Mouse (Mus musculus): Measurements from ENCODE around the gene Olfr354. TPM values are rescaled to one million over a fixed set of nuclear protein-coding genes. Genes with fewer than 3 reads are reported as not detected.

Gene Olfr354
- polyA plus RNA-seq (2011; ENCODE audit: insufficient read depth, insufficient read length, low replicate concordance, missing spikeins), result not detected in 2 replicates

DNA sequence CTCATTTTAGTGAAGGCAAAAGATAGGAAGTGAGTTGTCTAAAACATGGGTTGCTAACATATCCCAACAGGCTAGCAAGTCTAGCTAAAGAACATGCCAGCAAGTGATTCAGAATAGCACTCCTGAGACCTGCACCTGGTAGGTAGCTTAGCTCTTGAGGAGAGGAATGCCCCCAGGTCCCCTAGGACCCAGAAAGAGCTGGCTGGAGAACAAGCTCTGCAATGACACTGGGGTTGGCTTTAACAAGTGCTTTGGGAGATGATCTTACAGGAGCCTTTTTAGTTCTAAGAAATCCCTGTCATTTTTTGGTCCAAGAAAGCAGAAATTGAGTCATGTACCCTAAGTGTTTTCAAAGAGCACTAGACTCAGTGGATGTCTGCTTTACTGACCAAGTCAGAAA, at the start of gene Olfr354:
TSS of gene Olfr354 (plus strand) at position 301 of the 400 bp plus-strand sequence.
- Histone ChIP-seq H3K4me3 (replicated peaks; ENCODE audit: control insufficient read depth, low read depth, low read length) (no peak within 1 kb of the TSS), H3K27ac (ENCODE audit: control insufficient read depth, insufficient read depth, low read depth, low read length, poor library complexity) (no peak within 1 kb of the TSS), H3K4me1 (ENCODE audit: control insufficient read depth, insufficient read depth, low read length) (no peaks in the 10 kb centered on the region)
- TF ChIP-seq CTCF (IDR thresholded peaks at IDR 0.05; ENCODE audit: control insufficient read depth, insufficient read depth, low read length) (no peak), POLR2A (IDR thresholded peaks at IDR 0.05; ENCODE audit: borderline replicate concordance, control insufficient read depth, low read depth, low read length) (no peak)

DNA sequence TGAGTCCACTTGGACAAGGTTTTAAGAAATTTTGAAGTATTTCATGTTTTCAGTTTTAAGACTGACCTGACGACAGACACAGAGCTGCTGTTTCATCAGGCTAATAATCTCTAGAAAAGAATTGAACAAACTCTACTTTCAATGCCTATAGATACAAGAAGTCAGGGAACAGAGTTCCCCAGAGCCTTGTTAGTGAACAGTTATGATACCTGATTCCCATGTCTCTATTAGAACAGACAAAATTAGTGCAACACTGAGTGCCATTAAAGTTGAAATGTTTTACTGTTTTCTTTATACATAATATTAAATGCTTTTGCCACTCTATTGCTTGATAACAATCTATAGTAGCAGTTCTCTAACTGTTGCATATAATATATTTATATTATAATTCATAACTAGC, 42.9 kb upstream of the Olfr354 start, which contains the start of gene Olfr351:
TSS of gene Olfr351 (minus strand) at position 101 of the 400 bp plus-strand sequence.
- no peak within 1 kb of the TSS for H3K27ac ChIP-seq (ENCODE audit: control insufficient read depth, insufficient read depth, low read depth, low read length, poor library complexity)
- no peak for TF ChIP-seq CTCF (IDR thresholded peaks at IDR 0.05; ENCODE audit: control insufficient read depth, insufficient read depth, low read length)
- TF ChIP-seq POLR2A (IDR thresholded peaks at IDR 0.05; ENCODE audit: borderline replicate concordance, control insufficient read depth, low read depth, low read length), result no peak
- no peaks in the 10 kb centered on the region for H3K4me1 ChIP-seq (ENCODE audit: control insufficient read depth, insufficient read depth, low read length)
- H3K4me3 ChIP-seq (replicated peaks; ENCODE audit: control insufficient read depth, low read depth, low read length), result no peak within 1 kb of the TSS
- 80% methylated on average over 1 of the region's 1 CpGs for WGBS

DNA sequence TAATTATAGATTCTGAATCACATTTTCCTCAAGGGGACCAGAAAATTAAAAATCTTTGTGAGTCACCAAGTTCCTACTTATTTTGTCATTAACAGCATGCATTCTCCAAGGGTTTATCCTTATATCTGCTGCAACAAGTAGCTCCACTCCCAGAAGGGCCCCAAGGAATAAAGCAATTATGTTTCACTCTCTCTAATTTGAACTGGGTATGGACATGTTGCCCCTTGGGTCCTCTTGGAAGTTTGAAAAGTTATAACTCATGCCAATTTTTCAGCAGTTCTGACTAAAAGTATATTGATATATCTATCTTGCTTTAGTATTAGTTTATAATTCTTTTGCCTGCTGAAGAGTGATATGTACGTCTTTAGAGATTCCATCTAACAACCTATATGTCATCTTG, 37.3 kb upstream of the Olfr354 start, which contains the start of gene Olfr352:
TSS of gene Olfr352 (plus strand) at position 301 of the 400 bp plus-strand sequence.
- no peak for TF ChIP-seq POLR2A (IDR thresholded peaks at IDR 0.05; ENCODE audit: borderline replicate concordance, control insufficient read depth, low read depth, low read length)
- no peak for TF ChIP-seq CTCF (IDR thresholded peaks at IDR 0.05; ENCODE audit: control insufficient read depth, insufficient read depth, low read length)
- Histone ChIP-seq H3K27ac (ENCODE audit: control insufficient read depth, insufficient read depth, low read depth, low read length, poor library complexity) (no peak within 1 kb of the TSS), H3K4me1 (ENCODE audit: control insufficient read depth, insufficient read depth, low read length) (no peaks in the 10 kb centered on the region), H3K4me3 (replicated peaks; ENCODE audit: control insufficient read depth, low read depth, low read length) (no peak within 1 kb of the TSS)
- WGBS, result 67% methylated on average over 1 of the region's 1 CpGs

DNA sequence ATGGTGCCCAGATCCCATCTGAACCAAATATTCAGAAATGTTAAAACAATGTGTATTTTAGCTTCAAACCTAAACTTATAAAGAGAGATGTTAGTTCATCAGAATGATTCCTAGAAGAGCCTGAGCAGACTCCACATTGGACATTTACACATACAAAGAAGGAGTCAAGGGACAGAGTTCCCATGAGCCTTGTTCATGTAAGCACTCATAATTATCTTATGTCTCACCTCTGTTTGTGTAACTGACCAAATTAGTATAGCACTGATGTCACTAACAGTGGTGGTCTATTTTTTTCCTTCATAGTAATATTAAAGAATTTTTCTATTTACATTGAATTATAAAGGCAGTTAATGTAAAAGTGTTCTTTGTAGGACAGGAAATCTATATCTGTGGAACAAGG, 12.6 kb upstream of the Olfr354 start, which contains the start of gene Olfr353:
TSS of gene Olfr353 (minus strand) at position 101 of the 400 bp plus-strand sequence.
- no peak for TF ChIP-seq CTCF (IDR thresholded peaks at IDR 0.05; ENCODE audit: control insufficient read depth, insufficient read depth, low read length)
- TF ChIP-seq POLR2A (IDR thresholded peaks at IDR 0.05; ENCODE audit: borderline replicate concordance, control insufficient read depth, low read depth, low read length), result no peak
- Histone ChIP-seq H3K4me1 (ENCODE audit: control insufficient read depth, insufficient read depth, low read length) (no peaks in the 10 kb centered on the region), H3K4me3 (replicated peaks; ENCODE audit: control insufficient read depth, low read depth, low read length) (no peak within 1 kb of the TSS), H3K27ac (ENCODE audit: control insufficient read depth, insufficient read depth, low read depth, low read length, poor library complexity) (no peak within 1 kb of the TSS)

DNA sequence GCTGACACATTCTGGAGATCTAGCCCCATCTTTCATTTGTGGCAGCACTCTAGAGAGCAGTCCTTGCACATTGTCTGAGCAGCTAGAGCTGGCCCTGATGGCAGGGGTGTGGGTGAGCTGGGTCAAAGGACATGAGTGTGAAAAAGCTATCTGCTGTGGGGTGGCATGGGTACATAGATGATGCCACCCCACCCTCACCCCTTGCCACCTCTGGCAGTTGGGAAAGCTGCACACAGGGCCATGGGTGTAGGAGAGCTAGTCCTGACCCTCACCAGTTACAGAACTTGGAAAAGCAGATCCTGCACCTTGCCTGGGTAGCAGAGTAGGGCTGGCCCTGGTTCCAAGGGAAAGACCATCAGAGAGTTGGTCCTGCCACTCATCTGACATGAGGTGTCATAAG, 8.4 kb upstream of the Olfr354 start:
- TF ChIP-seq POLR2A (IDR thresholded peaks at IDR 0.05; ENCODE audit: borderline replicate concordance, control insufficient read depth, low read depth, low read length), result no peak
- no peak for TF ChIP-seq CTCF (IDR thresholded peaks at IDR 0.05; ENCODE audit: control insufficient read depth, insufficient read depth, low read length)
- H3K4me3 ChIP-seq (replicated peaks; ENCODE audit: control insufficient read depth, low read depth, low read length), result no peak overlapping the region

DNA sequence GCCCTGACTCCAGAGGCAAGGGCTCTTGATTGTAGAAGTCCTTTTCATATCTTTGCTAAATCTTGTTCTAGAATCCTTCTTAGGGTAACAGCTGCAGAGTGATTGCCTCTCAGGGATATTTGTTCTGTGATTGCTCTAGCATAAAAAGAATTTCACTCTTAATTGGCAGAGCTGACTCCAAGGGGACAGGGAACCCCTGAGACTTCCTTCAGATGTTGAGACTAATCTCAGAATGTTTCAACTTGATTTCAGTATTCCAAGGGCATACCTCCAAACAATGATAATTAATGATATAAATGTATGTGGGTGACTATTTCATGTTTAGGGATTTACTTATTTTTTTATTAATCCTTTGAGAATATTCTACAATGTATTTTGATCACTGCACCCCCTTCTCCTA, 23.3 kb downstream of the Olfr354 start, which contains the start of gene Olfr355:
TSS of gene Olfr355 (minus strand) at position 101 of the 400 bp plus-strand sequence.
- Histone ChIP-seq H3K4me3 (replicated peaks; ENCODE audit: control insufficient read depth, low read depth, low read length) (no peak within 1 kb of the TSS), H3K4me1 (ENCODE audit: control insufficient read depth, insufficient read depth, low read length) (no peaks in the 10 kb centered on the region), H3K27ac (ENCODE audit: control insufficient read depth, insufficient read depth, low read depth, low read length, poor library complexity) (no peak within 1 kb of the TSS)
- TF ChIP-seq CTCF (IDR thresholded peaks at IDR 0.05; ENCODE audit: control insufficient read depth, insufficient read depth, low read length), result no peak
- no peak for TF ChIP-seq POLR2A (IDR thresholded peaks at IDR 0.05; ENCODE audit: borderline replicate concordance, control insufficient read depth, low read depth, low read length)

More for the DNA sequence above, 8.4 kb upstream of the Olfr354 start:
- Histone ChIP-seq H3K27ac (ENCODE audit: control insufficient read depth, insufficient read depth, low read depth, low read length, poor library complexity) (no peak overlapping the region), H3K4me1 (ENCODE audit: control insufficient read depth, insufficient read depth, low read length) (no peaks in the 10 kb centered on the region)

DNA sequence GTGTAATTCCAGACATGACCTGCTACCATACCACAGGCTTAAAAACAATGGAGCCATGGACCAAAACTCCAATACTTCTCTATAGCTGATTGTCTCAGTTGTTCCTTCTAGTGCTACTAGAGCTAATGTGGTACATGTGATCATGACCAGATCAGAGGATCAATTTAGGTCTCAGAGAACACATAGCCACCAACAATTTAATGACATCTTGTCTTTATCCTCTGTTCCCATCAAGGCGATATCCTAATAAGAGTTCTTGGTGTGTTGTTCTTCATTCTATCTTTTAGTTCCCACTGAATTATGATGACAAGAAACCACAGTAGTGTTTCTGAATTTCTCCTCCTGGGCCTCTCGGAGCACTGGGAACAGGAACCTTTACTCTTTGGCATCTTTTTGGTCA, 31.3 kb downstream of the Olfr354 start, which contains the start of gene Olfr356:
TSS of gene Olfr356 (plus strand) at position 301 of the 400 bp plus-strand sequence.
- TF ChIP-seq POLR2A (IDR thresholded peaks at IDR 0.05; ENCODE audit: borderline replicate concordance, control insufficient read depth, low read depth, low read length), result no peak
- no peak for TF ChIP-seq CTCF (IDR thresholded peaks at IDR 0.05; ENCODE audit: control insufficient read depth, insufficient read depth, low read length)
- 63% methylated on average over 2 of the region's 2 CpGs for WGBS
- Histone ChIP-seq H3K27ac (ENCODE audit: control insufficient read depth, insufficient read depth, low read depth, low read length, poor library complexity) (no peak within 1 kb of the TSS), H3K4me1 (ENCODE audit: control insufficient read depth, insufficient read depth, low read length) (no peaks in the 10 kb centered on the region), H3K4me3 (replicated peaks; ENCODE audit: control insufficient read depth, low read depth, low read length) (no peak within 1 kb of the TSS)

Other genes starting within 250 kb of the Olfr354 start
- not detected in 2 replicates for gene Olfr346, start 219.9 kb upstream of the Olfr354 start, polyA plus RNA-seq (2011; ENCODE audit: insufficient read depth, insufficient read length, low replicate concordance, missing spikeins)
- gene Olfr347, start 173.8 kb upstream of the Olfr354 start, polyA plus RNA-seq (2011; ENCODE audit: insufficient read depth, insufficient read length, low replicate concordance, missing spikeins), result not detected in 2 replicates
- not detected in 2 replicates for gene Olfr348, start 121.4 kb upstream of the Olfr354 start, polyA plus RNA-seq (2011; ENCODE audit: insufficient read depth, insufficient read length, low replicate concordance, missing spikeins)
- gene Olfr50, start 115.1 kb upstream of the Olfr354 start, polyA plus RNA-seq (2011; ENCODE audit: insufficient read depth, insufficient read length, low replicate concordance, missing spikeins), result 1.3 TPM in 1 of 2 replicates, not detected in the other
- gene Olfr3, start 88.6 kb upstream of the Olfr354 start, polyA plus RNA-seq (2011; ENCODE audit: insufficient read depth, insufficient read length, low replicate concordance, missing spikeins), result not detected in 2 replicates
- gene Olfr350, start 59.4 kb upstream of the Olfr354 start, polyA plus RNA-seq (2011; ENCODE audit: insufficient read depth, insufficient read length, low replicate concordance, missing spikeins), result not detected in 2 replicates
- gene Olfr351, start 43.0 kb upstream of the Olfr354 start, polyA plus RNA-seq (2011; ENCODE audit: insufficient read depth, insufficient read length, low replicate concordance, missing spikeins), result not detected in 2 replicates
- gene Olfr352, start 37.2 kb upstream of the Olfr354 start, polyA plus RNA-seq (2011; ENCODE audit: insufficient read depth, insufficient read length, low replicate concordance, missing spikeins), result 0.57 and 1.2 TPM in 2 replicates
- gene Olfr353, start 12.7 kb upstream of the Olfr354 start, polyA plus RNA-seq (2011; ENCODE audit: insufficient read depth, insufficient read length, low replicate concordance, missing spikeins), result not detected in 2 replicates
- not detected in 2 replicates for gene Olfr355, start 23.2 kb downstream of the Olfr354 start, polyA plus RNA-seq (2011; ENCODE audit: insufficient read depth, insufficient read length, low replicate concordance, missing spikeins)
- not detected in 2 replicates for gene Olfr356, start 31.4 kb downstream of the Olfr354 start, polyA plus RNA-seq (2011; ENCODE audit: insufficient read depth, insufficient read length, low replicate concordance, missing spikeins)
- not detected in 2 replicates for gene Olfr357, start 88.1 kb downstream of the Olfr354 start, polyA plus RNA-seq (2011; ENCODE audit: insufficient read depth, insufficient read length, low replicate concordance, missing spikeins)
- gene Olfr358, start 103.7 kb downstream of the Olfr354 start, polyA plus RNA-seq (2011; ENCODE audit: insufficient read depth, insufficient read length, low replicate concordance, missing spikeins), result not detected in 2 replicates
- gene Olfr360, start 160.1 kb downstream of the Olfr354 start, polyA plus RNA-seq (2011; ENCODE audit: insufficient read depth, insufficient read length, low replicate concordance, missing spikeins), result not detected in 2 replicates
- gene Olfr361, start 183.6 kb downstream of the Olfr354 start, polyA plus RNA-seq (2011; ENCODE audit: insufficient read depth, insufficient read length, low replicate concordance, missing spikeins), result not detected in 2 replicates
- not detected in 2 replicates for gene Olfr362, start 212.2 kb downstream of the Olfr354 start, polyA plus RNA-seq (2011; ENCODE audit: insufficient read depth, insufficient read length, low replicate concordance, missing spikeins)
- gene Olfr364-ps1, start 233.6 kb downstream of the Olfr354 start, polyA plus RNA-seq (2011; ENCODE audit: insufficient read depth, insufficient read length, low replicate concordance, missing spikeins), result not detected in 2 replicates

All from bone marrow, adult 2 months (tissue).